Mouse (Mus musculus): ENCODE data around the gene Lars2.

Lars2 gene

GRCm38 (mm10) chr9:123506270-123507146 lies 139.8 kb downstream of the Lars2 start:
- no peak for DNase-seq (ENCODE audit: low spot score)

GRCm38 (mm10) chr9:123507380-123507779 lies 140.7 kb downstream of the Lars2 start:
- no peak for DNase-seq (ENCODE audit: low spot score)

- DNase-seq (ENCODE audit: low spot score), result no peak
Observed at GRCm38 (mm10) chr9:123508986-123509385, 142.3 kb downstream of the Lars2 start.

GRCm38 (mm10) chr9:123509638-123510604 lies 143.2 kb downstream of the Lars2 start:
- DNase-seq (ENCODE audit: low spot score), result no peak

- DNase-seq (ENCODE audit: low spot score), result no peak
Observed at GRCm38 (mm10) chr9:123510926-123511325, 144.2 kb downstream of the Lars2 start.
